Mouse (Mus musculus) midbrain, embryonic 12.5 days (tissue): Measurements from ENCODE around the gene Tmem259. TPM values are rescaled to one million over a fixed set of nuclear protein-coding genes. Genes with fewer than 3 reads are reported as not detected.

Experiments
- ATAC-seq: fragments of 200-750 bp; cut with Nextera tagmentation; 2 replicates; pipeline ENCODE4 v1.8.0; 2017; ENCODE audit warnings: low read depth, moderate TSS enrichment, moderate library complexity; ENCODE audit not compliant: low FRiP score
- H3K27ac ChIP-seq: fragments of 300-500 bp; sonication (generic); replicated peaks from 2 replicates; pipeline ENCODE4 v1.5.1; 2016; ENCODE audit warnings: mild to moderate bottlenecking
- H3K27me3 ChIP-seq: fragments of 300-500 bp; sonication (generic); 2 replicates; pipeline ENCODE4 v1.6.1; 2016; ENCODE audit warnings: mild to moderate bottlenecking
- H3K36me3 ChIP-seq: fragments of 300-500 bp; sonication (generic); 2 replicates; pipeline ENCODE4 v1.6.1; 2016
- H3K4me1 ChIP-seq: fragments of 300-500 bp; sonication (generic); 2 replicates; pipeline ENCODE4 v1.6.1; 2016
- H3K4me2 ChIP-seq: fragments of 300-500 bp; sonication (generic); replicated peaks from 2 replicates; pipeline ENCODE4 v1.6.1; 2016; ENCODE audit warnings: mild to moderate bottlenecking, moderate library complexity
- H3K4me3 ChIP-seq: fragments of 300-500 bp; sonication (generic); 2 replicates; pipeline ENCODE4 v1.5.1; 2016; ENCODE audit warnings: mild to moderate bottlenecking
- H3K9ac ChIP-seq: fragments of 300-500 bp; sonication (generic); replicated peaks from 2 replicates; pipeline ENCODE4 v1.6.1; 2016; ENCODE audit warnings: mild to moderate bottlenecking, moderate library complexity
- H3K9me3 ChIP-seq: fragments of 300-500 bp; sonication (generic); 2 replicates; pipeline ENCODE4 v1.6.1; 2016; ENCODE audit warnings: mild to moderate bottlenecking
- WGBS: fragments of 180-500 bp; shearing (Covaris S2); methylation state at CpG from one replicate; pipeline ENCODE4 v1.1.7; 2016; 5-methylcytosine and 5-hydroxymethylcytosine counted together
- polyA plus RNA-seq: library from polyadenylated mRNA; unstranded; fragments of >200 nt; fragmentation: Nextera tagmentation; extraction: Ambion mirVana; gene quantifications from 2 replicates; pipeline ENCODE4 v1.2.1, GENCODE M21; 2016

Tmem259 gene
- polyA plus RNA-seq, 1 experiment from 2014 or later: 20.9 TPM

- H3K36me3 ChIP-seq: no peaks in the 10 kb centered on the region
- no peak for ATAC-seq
- no peak overlapping the region for H3K9ac ChIP-seq
- H3K27ac ChIP-seq: no peak overlapping the region
- H3K4me2 ChIP-seq: no peak overlapping the region
- H3K27me3 ChIP-seq: peaks cover 29% of the 10 kb centered on the region
- 95% methylated on average over 8 of the region's 8 CpGs for WGBS
- H3K4me1 ChIP-seq: peaks cover 14% of the 10 kb centered on the region
- no peak overlapping the region for H3K4me3 ChIP-seq
- H3K9me3 ChIP-seq: no peaks in the 10 kb centered on the region
These were observed 38.7 kb upstream of the Tmem259 start for GRCm38 (mm10) chr10:80022806-80023205.

- Histone ChIP-seq H3K9me3 (no peaks in the 10 kb centered on the region), H3K4me1 (peaks cover 14% of the 10 kb centered on the region), H3K27ac (no peak overlapping the region), H3K4me2 (no peak overlapping the region), H3K9ac (no peak overlapping the region), H3K27me3 (peaks cover 36% of the 10 kb centered on the region), H3K36me3 (no peaks in the 10 kb centered on the region), H3K4me3 (no peak overlapping the region)
- WGBS: 92% methylated on average over 12 of the region's 12 CpGs
- ATAC-seq: no peak
These were observed 38.0 kb upstream of the Tmem259 start for GRCm38 (mm10) chr10:80022164-80022563.

GRCm38 (mm10) chr10:80021320-80021641 is 37.2 kb upstream of the Tmem259 start:
- Histone ChIP-seq H3K4me1 (peaks cover 14% of the 10 kb centered on the region), H3K27me3 (peaks cover 44% of the 10 kb centered on the region), H3K36me3 (no peaks in the 10 kb centered on the region), H3K27ac (no peak overlapping the region), H3K4me2 (no peak overlapping the region), H3K4me3 (no peak overlapping the region), H3K9ac (no peak overlapping the region), H3K9me3 (no peaks in the 10 kb centered on the region)
- WGBS: 92% methylated on average over 13 of the region's 13 CpGs
- ATAC-seq: no peak

DNA sequence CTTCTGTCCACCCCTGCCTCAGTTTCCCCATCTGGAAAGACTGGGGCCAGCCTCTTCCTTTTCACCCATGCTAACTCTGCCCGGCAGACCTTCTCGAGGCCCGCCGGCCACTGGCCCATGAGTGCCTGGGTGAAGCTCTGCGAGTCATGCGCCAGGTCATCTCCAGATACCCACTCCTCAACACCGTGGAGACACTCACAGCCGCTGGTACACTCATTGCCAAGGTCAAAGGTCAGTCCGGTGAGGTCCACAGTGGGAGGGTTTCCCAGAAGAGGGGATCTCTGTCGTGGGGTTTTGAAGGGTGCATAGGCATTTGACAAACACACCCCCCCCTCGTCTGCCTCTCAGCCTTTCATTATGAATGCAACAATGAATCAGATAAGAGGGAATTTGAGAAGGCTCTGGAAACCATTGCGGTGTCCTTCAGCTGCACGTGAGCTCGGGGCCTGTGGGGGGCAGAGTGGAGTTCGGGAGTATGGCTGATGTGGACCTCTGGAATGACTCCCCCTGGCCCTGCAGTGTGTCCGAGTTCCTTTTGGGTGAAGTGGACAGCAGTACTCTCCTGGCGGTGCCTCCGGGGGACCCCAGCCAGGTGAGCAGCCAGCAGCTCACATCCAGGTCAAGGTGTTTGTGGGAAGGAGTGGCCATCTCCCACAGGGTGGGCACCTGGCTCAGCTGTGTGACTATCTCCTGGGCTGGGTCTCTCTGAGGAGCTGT is 36.6 kb upstream of the Tmem259 start:
- 82% methylated on average over 18 of the region's 18 CpGs for WGBS
- Histone ChIP-seq H3K36me3 (no peaks in the 10 kb centered on the region), H3K9ac (no peak overlapping the region), H3K4me3 (no peak overlapping the region), H3K27me3 (peaks cover 50% of the 10 kb centered on the region), H3K4me1 (peaks cover 14% of the 10 kb centered on the region), H3K9me3 (no peaks in the 10 kb centered on the region), H3K27ac (no peak overlapping the region), H3K4me2 (no peak overlapping the region)
- no peak for ATAC-seq

GRCm38 (mm10) chr10:80020191-80020590 is 36.1 kb upstream of the Tmem259 start:
- Histone ChIP-seq H3K9ac (no peak overlapping the region), H3K4me1 (peaks cover 14% of the 10 kb centered on the region), H3K36me3 (no peaks in the 10 kb centered on the region), H3K9me3 (no peaks in the 10 kb centered on the region), H3K27me3 (peaks cover 55% of the 10 kb centered on the region), H3K27ac (no peak overlapping the region), H3K4me2 (peak overlapping the region; percentile 39), H3K4me3 (peak overlapping the region; percentile 17; the same call in 1 of the 2 replicates)
- ATAC-seq: no peak
- 16% methylated on average over 11 of the region's 11 CpGs for WGBS

- Histone ChIP-seq H3K4me3 (peak overlapping the region; percentile 17; the same call in 1 of the 2 replicates), H3K27me3 (peaks cover 61% of the 10 kb centered on the region), H3K27ac (no peak overlapping the region), H3K4me1 (peaks cover 14% of the 10 kb centered on the region), H3K9me3 (no peaks in the 10 kb centered on the region), H3K36me3 (no peaks in the 10 kb centered on the region), H3K9ac (peak overlapping the region; percentile 49; the same call in 1 of the 2 replicates), H3K4me2 (peak overlapping the region; percentile 39)
- 0 out of 2 replicates have a peak, but pooled peaks have one; percentile 34 for ATAC-seq
- 5% methylated on average over 20 of the region's 20 CpGs for WGBS
These were observed 35.5 kb upstream of the Tmem259 start for GRCm38 (mm10) chr10:80019471-80020131.

DNA sequence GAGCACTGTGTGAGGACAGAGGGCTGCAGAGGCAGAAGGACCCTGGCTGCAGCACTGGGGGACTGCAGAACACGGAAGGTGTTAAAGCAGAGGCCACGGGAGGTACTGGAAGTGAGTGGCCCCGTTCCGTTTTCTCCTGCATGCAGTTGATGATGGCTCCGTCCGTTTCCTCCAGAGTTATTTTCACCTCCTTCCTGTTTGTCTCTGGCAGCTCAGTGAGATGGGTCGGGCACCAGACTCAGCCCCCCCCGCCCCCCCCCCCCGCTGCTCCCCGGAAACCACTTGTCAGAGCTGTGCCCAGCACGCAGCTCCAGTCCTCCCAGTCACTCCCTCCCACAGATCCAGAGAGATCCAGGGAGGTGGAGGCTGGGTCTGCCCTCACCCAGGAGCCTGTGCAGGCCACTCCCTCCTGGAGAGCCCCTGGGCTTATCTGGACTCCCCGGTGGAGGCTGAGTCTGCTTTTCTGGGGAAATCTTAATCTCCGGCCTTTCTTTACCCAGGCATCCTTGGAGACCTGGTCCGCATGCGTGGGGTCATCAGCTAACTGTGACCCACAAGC is 34.7 kb upstream of the Tmem259 start:
- peaks cover 14% of the 10 kb centered on the region for H3K4me1 ChIP-seq
- H3K9ac ChIP-seq: 0 out of 2 replicates have a peak overlapping the region, but pooled peaks have one; percentile 49
- no peaks in the 10 kb centered on the region for H3K36me3 ChIP-seq
- WGBS: 7% methylated on average over 14 of the region's 15 CpGs
- no peaks in the 10 kb centered on the region for H3K9me3 ChIP-seq
- ATAC-seq: no peak
- no peak overlapping the region for H3K4me2 ChIP-seq
- peaks cover 69% of the 10 kb centered on the region for H3K27me3 ChIP-seq
- H3K27ac ChIP-seq: no peak overlapping the region
- no peak overlapping the region for H3K4me3 ChIP-seq

DNA sequence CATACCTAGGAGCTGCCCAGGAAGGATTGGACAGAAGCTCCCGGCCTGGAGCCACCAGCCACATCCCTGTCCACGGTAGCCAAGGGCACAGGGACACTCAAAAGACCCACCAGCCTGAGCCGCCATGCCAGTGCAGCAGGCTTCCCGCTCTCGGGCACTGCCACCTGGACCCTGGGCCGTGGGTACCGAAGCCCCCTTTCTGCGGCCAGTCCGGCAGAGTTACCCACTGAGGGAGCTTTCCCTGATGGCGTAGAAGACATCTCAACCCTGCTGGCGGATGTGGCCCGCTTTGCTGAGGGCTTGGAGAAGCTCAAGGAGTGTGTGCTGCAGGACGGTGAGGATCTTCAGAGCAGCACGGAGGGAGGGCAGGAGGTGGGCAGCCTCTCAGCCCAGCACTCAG is 33.6 kb upstream of the Tmem259 start:
- Histone ChIP-seq H3K27me3 (peaks cover 79% of the 10 kb centered on the region), H3K9me3 (no peaks in the 10 kb centered on the region), H3K36me3 (no peaks in the 10 kb centered on the region), H3K9ac (no peak overlapping the region), H3K4me1 (peaks cover 14% of the 10 kb centered on the region), H3K27ac (no peak overlapping the region), H3K4me2 (no peak overlapping the region), H3K4me3 (no peak overlapping the region)
- no peak for ATAC-seq
- WGBS: 82% methylated on average over 14 of the region's 14 CpGs

DNA sequence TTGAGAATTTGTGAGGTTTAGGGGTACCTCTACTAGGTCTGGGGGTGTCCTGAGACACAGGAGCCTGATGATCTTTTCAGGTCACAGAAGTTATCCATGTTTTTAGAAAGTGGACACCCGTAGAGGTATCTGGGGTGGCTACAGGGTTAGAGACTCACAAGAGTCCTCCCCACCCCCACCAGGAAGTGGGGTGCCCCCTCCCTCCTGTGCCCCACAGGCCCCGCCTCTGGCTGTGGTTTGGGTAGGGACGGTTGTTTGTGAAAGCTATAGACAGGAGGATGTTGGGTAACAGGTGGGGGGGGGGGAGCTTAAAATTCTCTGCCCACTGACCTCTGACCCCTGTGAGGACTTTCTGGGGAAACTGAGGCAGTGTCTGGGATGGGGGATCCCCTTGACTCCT is 33.2 kb upstream of the Tmem259 start:
- Histone ChIP-seq H3K9me3 (no peaks in the 10 kb centered on the region), H3K9ac (no peak overlapping the region), H3K27ac (no peak overlapping the region), H3K4me1 (peaks cover 14% of the 10 kb centered on the region), H3K36me3 (no peaks in the 10 kb centered on the region), H3K4me3 (no peak overlapping the region), H3K4me2 (no peak overlapping the region), H3K27me3 (peaks cover 83% of the 10 kb centered on the region)
- ATAC-seq: no peak
- WGBS: 77% methylated on average over 3 of the region's 3 CpGs

DNA sequence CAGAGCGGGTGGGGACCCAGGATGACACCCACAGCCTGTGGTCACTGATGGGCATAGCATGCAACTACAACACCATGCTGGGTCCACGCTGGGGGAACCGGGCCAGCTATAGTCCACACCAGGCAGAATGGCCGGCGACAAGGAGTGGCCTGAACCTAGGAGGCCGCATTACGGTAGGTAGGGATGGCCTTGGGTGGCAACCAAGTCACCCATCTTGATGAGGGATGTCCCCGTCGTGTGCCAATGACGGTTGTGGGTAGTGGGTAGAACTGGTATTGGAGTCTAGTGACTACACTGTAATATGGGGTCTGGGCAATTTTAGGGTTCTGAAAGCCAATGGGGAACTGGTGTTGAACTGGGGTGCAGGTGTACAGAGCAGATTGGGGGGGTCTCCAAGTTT is 32.8 kb upstream of the Tmem259 start:
- peaks cover 87% of the 10 kb centered on the region for H3K27me3 ChIP-seq
- WGBS: 90% methylated on average over 10 of the region's 10 CpGs
- H3K4me2 ChIP-seq: no peak overlapping the region
- H3K36me3 ChIP-seq: peaks cover 3% of the 10 kb centered on the region; the same call in 1 of the 2 replicates
- no peak overlapping the region for H3K27ac ChIP-seq
- H3K4me3 ChIP-seq: no peak overlapping the region
- H3K9me3 ChIP-seq: no peaks in the 10 kb centered on the region
- H3K9ac ChIP-seq: no peak overlapping the region
- ATAC-seq: no peak
- H3K4me1 ChIP-seq: peaks cover 14% of the 10 kb centered on the region

DNA sequence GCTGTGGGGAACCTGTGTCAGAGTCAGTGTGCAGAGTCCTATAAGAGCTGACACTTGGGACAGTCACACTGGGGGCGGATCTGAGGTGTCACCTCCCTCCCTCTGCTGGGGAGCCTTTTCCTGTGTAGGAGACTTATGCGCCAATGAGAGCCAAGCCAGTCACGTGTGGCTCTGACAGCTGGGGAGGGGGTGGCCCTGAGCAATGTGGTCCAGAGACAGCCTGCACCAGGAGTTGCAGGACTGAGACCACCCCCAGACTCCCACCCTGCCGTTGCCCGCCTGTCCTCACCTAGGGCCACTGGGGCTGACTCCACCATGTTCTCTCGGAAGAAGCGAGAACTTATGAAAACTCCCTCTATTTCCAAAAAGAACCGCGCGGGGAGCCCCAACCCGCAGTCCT is 32.4 kb upstream of the Tmem259 start, which contains the start of gene Arhgap45:
Arhgap45 (plus strand) TSS at position 143 of the 400 bp plus-strand sequence.
- H3K4me2 ChIP-seq: no peak within 1 kb of the TSS
- H3K4me1 ChIP-seq: peaks cover 14% of the 10 kb centered on the region
- no peak for ATAC-seq
- H3K9me3 ChIP-seq: no peaks in the 10 kb centered on the region
- no peak within 1 kb of the TSS for H3K27ac ChIP-seq
- no peak within 1 kb of the TSS for H3K4me3 ChIP-seq
- H3K9ac ChIP-seq: no peak within 1 kb of the TSS
- H3K36me3 ChIP-seq: peaks cover 7% of the 10 kb centered on the region; the same call in 1 of the 2 replicates
- H3K27me3 ChIP-seq: peaks cover 91% of the 10 kb centered on the region
- 68% methylated on average over 11 of the region's 11 CpGs for WGBS

- WGBS: 81% methylated on average over 10 of the region's 10 CpGs
These were observed 31.5 kb upstream of the Tmem259 start for GRCm38 (mm10) chr10:80015583-80015982.

More at GRCm38 (mm10) chr10:80015583-80015982, 31.5 kb upstream of the Tmem259 start:
- Histone ChIP-seq H3K36me3 (peaks cover 16% of the 10 kb centered on the region; the same call in 1 of the 2 replicates), H3K4me3 (no peak overlapping the region), H3K4me2 (no peak overlapping the region), H3K4me1 (peaks cover 14% of the 10 kb centered on the region), H3K9me3 (0 out of 2 replicates have a peak, but pooled peaks cover 7% of the 10 kb centered on the region), H3K27ac (no peak overlapping the region), H3K27me3 (peaks cover 85% of the 10 kb centered on the region), H3K9ac (no peak overlapping the region)
- no peak for ATAC-seq
